Mouse (Mus musculus) bone marrow, adult 2 months (tissue): ENCODE measurements around the gene Olfr564.

Source experiments
- CTCF ChIP-seq: fragments of 200-500 bp; IDR thresholded peaks from 2 replicates; pipeline ENCODE4 v1.5.1; 2011; ENCODE audit warnings: low read length, control low read depth; ENCODE audit not compliant: control insufficient read depth, insufficient read depth
- POLR2A ChIP-seq: fragments of 200-500 bp; IDR thresholded peaks from 2 replicates; pipeline ENCODE4 v1.6.1; 2011; ENCODE audit warnings: low read depth, mild to moderate bottlenecking, control low read depth, low read length, borderline replicate concordance; ENCODE audit not compliant: control insufficient read depth

DNA sequence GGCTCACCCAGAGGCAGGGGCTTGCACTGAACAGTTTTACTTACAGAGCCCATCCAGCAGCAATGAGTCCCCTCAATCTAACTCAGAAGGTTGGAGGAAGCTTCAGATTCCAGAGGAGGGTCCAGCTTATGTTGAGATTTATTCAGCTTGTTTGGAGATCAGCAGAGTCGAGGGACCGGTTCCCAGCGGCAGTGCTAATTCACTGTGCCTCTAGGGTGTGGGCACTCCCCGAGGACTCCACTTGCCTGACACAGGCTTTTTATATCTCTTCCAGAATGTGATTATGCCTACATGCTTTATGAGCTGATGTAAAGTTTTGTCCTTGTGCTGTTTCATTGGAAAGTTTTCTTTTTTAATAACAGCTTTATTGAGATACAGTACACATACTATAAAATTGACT lies 44.0 kb upstream of the Olfr564 start, which contains the start of the genes Olfr560 and Olfr78:
- TF ChIP-seq CTCF (no peak), POLR2A (no peak)
